Mouse (Mus musculus) left cerebral cortex, postnatal 14 days (tissue): ENCODE measurements around the gene Tpcn1. TPM values are rescaled to one million over a fixed set of nuclear protein-coding genes. Genes with fewer than 3 reads are reported as not detected.

Experiments used
- DNase-seq, 2 experiments: peaks; one replicate each; pipeline ENCODE4 v3.0.0; 2021 to 2022; ENCODE audit warnings: low spot score in 2 of 2, mixed read lengths in 1 of 2
- intact Hi-C: fragments of 180-260 bp; cut with DNase I; formaldehyde crosslinking; loops from one replicate; pipeline ENCODE4 v1.15.1; 2025
- total RNA-seq, 2 experiments: library from RNA; stranded (reverse); gene quantifications; 2 replicates each; pipeline ENCODE4 v1.2.3; 2021

Tpcn1 gene
- total RNA-seq, 2 experiments from 2014 or later: 47.7 to 50.0 TPM

DNA sequence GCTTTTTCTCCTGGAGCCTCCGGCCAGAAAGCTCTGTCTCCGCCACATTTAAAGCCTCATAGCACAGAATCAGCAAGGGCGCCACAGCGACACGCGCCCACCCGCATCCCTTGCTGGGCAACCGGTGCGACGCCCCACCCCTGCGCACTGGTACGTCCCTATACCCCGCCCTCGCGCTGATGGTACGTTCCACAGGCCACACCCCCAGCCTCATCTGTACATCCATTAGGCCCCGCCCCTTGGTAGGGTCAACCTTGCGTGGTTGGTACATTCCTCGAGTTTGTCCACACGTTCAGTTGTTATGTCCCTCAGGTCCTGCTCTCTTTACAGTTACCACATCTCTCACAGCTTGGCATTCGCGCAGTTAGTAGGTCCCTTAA is 24.0 kb upstream of the Tpcn1 start, which contains the start of the genes Rita1 and Ddx54:
TSS of gene Rita1 (minus strand) at position 148 of the 380 bp plus-strand sequence.
TSS of gene Ddx54 (plus strand) at position 298 of the 380 bp plus-strand sequence.
- DNase-seq: peak; percentile 98 to 99
- intact Hi-C loops: no loop called here

DNA sequence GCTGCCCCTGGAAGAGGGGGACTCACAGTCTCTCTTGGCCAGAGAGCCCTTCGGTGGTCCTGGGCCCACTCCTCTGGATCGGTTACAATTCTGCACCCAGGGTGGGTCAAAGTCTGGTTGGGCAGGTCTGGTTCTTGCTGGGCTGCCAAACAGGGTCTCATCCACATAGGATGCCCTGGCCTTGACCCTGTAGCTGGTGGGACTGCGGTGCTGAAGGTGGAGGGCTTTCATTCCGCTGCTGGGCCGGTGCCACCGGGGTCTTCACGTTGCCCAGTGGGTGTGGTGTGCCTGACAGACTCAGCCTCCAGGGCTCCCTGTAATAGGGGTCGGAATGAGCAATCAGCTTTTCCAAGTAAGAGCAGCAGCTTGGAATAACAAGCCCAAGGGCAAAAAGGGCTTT is 22.9 kb upstream of the Tpcn1 start:
- no peak for DNase-seq

DNA sequence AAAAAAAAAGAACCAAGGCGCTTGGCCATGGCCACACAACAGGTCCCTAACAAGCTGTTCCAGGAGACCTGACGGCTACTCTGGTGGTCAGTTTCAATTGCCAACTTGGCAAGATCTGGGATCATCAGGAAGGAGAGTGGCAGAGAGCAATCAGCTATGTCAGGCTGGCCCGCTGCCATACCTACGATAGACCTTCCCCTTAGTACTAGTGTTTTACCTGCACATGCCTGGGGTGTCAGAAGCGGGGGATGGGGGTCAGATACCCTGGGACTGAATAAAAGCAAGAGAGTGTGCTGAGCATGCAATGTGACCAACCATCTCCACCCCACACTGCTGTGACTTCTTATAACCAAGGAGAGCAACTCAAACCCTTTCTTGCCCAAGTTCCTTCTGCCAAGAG is 22.4 kb upstream of the Tpcn1 start:
- intact Hi-C loops: no loop called here
- DNase-seq: no peak

More for the DNA sequence above, 22.9 kb upstream of the Tpcn1 start:
- intact Hi-C loops: no loop called here

DNA sequence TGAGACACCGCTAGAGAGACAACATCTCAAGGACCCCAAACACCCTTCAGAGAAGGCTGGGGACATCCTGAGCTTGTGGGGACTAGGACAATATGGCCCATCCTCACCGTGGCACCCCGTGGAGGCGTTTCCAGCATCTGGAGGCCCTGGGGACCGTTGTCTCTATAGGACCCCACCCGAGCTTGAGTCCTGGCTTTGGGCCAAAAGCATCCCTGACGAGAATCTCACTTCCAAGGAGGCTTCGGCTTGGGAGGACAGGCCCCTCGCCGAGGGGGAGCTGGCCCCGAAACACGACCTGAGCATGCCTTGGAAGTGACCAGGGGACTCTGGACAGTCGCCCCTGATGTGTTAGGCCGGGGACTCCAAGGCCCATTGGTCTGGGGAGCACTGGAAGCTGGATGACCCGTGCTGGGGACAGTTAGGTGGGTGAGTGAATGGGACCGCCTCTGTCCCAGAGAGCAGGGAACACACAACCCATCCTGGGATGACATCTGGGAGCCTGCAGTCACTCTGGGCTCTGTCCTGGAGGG is 20.8 kb upstream of the Tpcn1 start:
- intact Hi-C loops: loop anchor here (10.0 kb wide), 1 partner anchor 455 kb away; no protein-coding TSS in a partner anchor
- no peak for DNase-seq

DNA sequence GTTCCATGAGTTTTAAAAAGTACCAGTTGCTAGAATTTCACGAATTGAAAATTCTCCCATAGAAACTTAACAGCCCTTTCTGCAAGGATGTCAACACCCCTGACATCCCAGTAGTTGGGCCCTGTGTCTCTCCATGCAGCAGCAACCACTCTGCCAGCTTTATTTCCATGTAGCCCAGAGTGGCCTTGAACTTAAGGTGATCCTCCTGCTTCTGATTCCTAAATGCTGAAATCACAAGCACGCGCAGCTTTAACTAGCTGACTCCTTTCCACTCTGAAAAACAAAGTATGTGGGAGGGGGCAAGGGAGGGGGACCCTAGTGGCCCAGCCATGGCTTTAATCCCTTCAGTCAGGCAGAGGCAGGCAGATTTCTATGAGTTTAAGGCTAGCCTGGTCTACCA is 18.9 kb upstream of the Tpcn1 start:
- DNase-seq: no peak
- intact Hi-C loops: loop anchor here (10.0 kb wide), 1 partner anchor 453 kb away; no protein-coding TSS in a partner anchor

DNA sequence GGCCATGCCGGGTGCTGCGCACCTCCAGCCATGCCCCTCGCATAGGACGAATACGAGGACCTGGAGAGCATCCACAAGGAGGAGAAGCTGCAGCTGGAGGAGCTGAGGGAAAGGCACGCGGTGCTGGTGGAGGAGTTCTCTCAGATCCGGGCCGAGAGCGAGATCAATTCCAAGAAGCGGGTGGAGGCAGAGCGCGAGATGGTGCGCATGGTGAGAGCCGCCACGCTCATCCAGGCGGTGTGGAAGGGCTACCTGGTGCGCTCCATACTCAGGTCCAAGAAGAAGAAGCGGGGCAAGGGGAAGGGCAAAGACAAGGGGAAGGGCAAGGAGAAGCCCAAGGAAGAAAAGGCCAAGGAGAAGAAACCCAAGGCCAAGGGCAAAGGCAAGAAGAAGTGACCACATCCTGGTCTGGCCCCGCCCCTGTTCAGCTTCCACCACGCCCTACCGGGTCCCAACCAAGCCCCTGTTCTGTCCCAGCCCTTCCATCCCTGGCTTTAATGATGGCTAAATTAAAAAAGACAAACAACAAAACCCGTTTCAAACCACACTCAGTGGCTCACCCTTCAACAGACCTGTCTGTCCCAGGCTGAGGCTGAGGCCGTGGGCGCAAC is 18.2 kb upstream of the Tpcn1 start:
- intact Hi-C loops: loop anchor here (10.0 kb wide), 1 partner anchor 452 kb away; no protein-coding TSS in a partner anchor
- DNase-seq: no peak

DNA sequence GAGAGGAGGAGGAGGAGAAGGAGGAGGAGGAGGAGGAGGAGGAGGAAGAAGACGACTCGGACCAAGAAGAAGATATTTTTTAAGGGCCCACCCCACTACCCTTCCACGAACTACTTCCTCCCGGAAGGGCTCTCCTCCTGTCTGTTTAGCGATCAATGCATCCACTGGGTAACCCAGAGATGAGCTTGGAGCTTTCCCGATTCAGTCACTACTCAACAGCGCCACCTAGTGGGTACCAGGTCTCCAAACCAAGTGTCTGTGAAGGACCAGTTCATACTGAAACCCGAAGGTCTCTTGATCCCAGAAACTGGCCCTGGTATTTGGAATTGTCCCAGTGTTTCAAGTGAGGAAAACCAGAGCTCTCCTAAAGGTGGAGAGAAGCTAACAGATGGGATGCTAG is 17.2 kb upstream of the Tpcn1 start:
- intact Hi-C loops: loop anchor here (1.0 to 10.0 kb wide), 2 partner anchors 100 to 451 kb away; no protein-coding TSS in a partner anchor
- DNase-seq: peak; percentile 93 to 94

DNA sequence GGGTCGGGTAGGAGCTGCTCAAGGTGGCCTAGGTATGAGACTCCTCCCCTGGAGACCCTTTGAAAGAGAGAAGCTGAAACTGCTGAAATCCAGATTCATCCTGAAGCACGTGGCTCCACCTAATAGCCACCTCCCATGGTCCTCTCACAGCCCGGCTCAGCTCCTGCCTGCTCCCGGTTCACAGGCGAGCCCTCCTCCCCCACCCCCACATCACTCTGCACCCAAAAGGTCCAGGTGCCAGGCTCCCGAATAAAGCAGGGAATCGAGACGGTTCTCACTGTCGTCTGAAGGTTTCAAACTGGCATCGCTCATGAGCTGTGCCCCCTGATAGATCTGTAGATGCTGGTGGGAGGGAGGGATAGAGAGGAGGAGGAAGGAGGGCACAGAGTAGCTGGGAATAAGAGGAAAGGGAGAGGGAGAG is 16.8 kb upstream of the Tpcn1 start:
- DNase-seq: no peak
- intact Hi-C loops: loop anchor here (1.0 to 10.0 kb wide), 2 partner anchors 100 to 450 kb away; no protein-coding TSS in a partner anchor

DNA sequence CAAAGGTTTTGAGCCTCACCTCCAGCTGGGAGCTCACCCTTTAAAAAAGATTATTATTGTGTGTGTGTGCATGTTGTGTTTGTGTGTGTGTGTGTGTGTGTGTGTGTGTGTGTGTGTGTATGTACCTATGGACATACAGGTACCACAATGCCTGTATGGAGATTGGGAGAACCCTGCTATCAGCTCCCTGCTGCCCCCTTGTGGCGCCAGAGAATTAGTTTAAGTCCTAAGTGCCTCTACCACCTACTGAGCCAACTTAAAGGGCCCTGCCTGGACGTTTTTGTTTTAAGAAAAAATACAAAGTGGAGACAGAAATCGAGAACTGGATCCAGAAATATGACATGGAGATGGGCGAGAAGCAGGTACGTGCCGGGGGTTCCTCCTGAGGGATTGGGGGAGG is 16.4 kb upstream of the Tpcn1 start:
- intact Hi-C loops: loop anchor here (1.0 to 10.0 kb wide), 3 partner anchors 83 to 450 kb away; no protein-coding TSS in a partner anchor
- peak; percentile 82 to 90 for DNase-seq

DNA sequence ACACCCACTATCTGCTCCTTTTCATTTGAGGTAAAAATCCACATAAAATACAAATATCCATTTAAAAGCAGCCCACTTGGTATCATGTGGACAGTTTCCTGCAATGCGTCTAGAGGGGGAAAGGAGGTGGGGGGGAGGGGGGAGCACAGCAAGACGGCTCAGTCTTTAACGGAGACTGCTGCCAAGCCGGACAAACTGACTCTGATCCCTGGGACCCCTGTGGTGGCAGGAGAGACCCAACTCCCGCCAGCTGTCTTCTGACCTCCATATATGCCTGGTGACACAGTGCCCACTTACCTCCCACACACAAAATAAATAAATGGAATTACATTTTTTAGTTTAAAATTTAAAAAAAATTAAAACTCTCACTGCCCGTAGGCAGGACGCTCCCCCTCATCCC is 15.0 kb upstream of the Tpcn1 start:
- no peak for DNase-seq

DNA sequence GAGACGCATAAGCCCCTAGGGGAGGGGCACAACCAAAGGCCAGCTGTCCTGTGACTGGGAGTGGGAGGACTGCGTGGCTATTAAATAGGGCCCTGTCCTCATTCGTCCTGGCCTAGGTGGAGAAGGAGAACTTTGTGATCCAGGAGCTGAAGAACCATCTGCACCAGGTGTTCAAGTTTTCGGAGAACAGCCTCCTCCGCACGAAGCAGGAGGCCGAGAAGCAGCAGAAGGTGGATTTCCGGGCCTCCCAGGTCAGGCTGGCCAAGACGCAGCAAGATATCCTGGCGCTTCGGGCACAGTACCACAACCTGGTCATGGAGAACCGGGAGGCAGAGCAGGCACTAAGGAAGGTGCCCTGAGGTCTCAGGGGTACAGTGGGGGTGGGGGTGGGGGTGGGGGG is 13.7 kb upstream of the Tpcn1 start:
- intact Hi-C loops: loop anchor here (5.0 to 10.0 kb wide), 2 partner anchors 80 to 447 kb away; no protein-coding TSS in a partner anchor
- DNase-seq: no peak

More for the DNA sequence above, 15.0 kb upstream of the Tpcn1 start:
- intact Hi-C loops: loop anchor here (5.0 to 10.0 kb wide), 2 partner anchors 81 to 449 kb away; no protein-coding TSS in a partner anchor

DNA sequence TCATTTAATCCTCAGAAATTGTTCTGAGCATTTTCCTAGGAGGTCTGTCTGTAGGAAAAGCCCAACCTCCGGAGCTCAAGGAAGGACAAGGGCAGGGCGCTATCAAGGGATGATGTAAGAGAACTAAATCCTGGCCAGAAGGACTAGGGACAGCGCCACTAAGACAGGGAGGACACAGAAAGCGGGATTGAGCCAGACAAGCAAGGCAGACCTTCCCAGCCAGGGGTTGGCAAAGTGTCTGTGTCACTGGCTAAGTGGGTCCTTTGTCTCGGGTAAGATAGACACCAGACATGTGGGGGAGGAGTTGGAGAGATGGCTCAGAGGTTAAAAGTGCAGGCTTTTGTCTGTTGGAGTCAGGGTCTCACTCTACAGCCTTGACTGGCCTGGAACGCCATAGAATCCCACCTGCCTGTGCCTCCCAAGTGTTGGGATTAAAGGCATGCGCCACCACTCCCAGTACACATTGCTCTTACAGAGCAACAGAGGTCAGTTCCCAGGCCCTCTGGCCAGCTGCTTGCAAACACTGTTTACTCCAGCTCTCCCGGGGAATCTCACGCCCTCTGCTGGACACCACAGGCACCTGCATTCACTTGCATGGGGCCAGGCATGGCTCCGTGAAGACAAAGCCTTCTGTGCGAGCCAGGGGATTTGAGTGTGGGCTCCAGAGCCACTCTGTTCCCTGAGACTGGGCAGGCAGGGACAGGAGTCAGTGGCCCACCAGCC is 12.6 kb upstream of the Tpcn1 start:
- intact Hi-C loops: loop anchor here (5.0 to 10.0 kb wide), 2 partner anchors 79 to 446 kb away; no protein-coding TSS in a partner anchor
- no peak for DNase-seq

DNA sequence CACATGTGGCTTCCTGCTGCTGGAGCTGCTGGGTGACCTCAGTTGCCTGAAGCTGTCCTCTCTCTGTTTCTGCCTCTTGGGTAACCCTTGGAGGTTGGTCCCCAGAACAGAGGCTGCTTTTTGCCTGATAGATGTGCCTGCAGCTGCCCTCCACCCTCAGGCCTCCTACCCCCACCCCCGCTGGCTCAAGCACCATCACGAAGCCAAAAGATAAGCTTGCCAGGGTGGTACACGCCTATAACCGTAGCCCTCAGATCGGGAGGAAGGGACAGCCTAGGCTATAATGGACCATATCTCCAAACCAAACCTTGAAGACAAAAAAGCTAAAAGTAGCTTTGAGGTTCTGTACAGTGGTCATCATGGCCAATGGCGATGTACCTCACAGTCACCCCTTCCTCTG is 11.2 kb upstream of the Tpcn1 start:
- intact Hi-C loops: loop anchor here (5.0 to 10.0 kb wide), 2 partner anchors 77 to 445 kb away; no protein-coding TSS in a partner anchor
- DNase-seq: no peak

DNA sequence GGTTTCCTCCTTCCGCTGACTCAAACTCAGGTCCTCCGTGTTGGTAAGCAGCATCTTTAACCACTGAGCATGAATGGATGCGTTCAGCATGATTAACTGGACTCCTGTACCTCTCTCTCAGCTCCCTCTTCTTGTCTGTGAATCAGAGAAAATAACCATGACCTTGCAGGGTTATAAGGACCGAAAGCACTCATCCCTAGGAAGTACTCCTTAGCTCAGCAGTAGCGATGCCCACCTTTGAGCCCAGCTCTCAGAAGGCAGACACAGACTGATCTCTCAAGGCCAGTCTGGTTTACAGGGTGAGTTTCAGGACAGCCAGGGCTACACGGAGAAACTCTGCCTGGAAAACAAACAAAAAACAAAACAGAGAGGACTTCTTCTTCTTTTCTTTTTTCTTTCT is 6.0 kb upstream of the Tpcn1 start:
- DNase-seq: no peak
- intact Hi-C loops: no loop called here

DNA sequence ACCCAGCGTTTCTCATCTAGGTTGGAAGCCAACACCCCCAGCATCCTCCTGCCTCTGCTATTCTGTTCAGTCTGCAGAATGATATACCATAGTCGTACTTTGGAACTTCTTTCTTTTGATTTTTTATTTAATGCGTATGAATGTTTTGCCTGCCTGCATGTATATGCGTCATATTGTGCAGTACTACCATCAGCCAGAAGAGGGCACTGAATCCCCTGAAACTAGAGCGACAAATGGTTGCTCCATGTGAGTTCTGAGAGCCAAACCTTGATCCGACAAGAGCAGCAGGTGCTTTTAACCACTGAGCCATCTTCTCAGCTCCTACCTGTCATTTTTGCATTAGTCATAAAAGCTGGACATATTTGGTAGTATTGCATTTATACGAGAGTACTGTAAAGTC is 3.7 kb upstream of the Tpcn1 start:
- peak in 1 of 2 experiments; percentile 64 for DNase-seq
- intact Hi-C loops: no loop called here

DNA sequence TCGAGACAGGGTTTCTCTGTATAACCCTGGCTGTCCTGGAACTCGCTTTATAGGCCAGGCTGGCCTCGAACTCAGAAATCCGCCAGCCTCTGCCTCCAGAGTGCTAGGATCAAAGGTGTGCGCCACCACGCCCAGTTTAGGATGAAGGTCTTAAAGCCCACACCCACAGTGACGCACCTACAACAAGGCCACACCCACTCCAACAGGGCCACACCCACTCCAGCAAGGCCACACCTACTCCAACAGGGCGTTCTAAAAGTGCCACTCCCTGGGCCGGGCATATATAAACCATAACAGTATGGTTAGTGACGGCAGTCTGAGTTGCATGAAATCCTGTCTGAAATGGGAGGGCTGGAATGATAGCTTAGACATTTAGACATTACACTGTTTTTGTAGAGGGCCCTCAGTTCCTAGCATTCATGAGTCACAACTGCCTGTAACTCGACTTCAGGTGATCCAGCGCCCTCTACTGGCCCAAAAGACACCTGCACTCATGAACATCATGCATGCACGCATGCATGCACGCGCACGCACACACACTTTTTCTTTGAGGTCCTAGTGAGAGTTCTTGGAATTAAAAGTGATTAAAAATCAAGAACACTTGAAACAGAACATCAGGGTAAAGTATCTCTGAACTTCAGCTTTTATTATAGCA is 2.0 kb upstream of the Tpcn1 start:
- peak in 1 of 2 experiments; percentile 54 for DNase-seq
- intact Hi-C loops: no loop called here

DNA sequence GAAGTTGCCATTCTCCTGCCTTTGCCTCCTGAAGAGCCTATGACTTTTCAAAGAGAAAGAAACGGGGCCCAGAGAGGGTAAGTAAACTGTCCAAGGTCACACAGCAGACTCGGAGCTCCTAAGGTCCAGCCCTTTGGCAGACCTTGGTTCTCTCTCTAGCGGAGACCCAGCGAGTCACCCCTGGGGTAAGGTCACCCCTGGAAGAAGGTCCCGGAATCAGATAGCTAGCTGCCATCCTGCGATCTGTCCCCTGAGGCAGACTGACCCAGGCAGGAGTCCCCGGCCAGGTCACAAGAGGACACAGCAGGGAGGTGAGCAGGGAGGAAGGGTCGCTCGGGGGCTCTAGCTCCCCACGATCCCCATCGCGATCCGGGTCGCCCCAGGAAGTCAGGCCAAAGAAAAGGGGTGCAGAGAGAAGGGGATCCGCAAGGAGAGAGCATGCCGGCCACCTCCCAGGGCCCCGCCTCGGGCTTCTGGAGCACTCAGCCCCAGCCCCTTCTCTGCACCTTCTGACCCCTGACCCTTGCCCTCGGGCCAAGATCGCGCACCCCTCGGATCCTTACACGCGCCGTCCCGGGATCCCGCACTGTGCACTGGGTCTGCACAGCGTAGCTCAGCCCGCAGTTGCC is 419 bp downstream of the Tpcn1 start:
- intact Hi-C loops: loop anchor here (5.0 kb wide), 1 partner anchor 86 kb away; the partner anchor contains the start of gene Plbd2
- DNase-seq: no peak

DNA sequence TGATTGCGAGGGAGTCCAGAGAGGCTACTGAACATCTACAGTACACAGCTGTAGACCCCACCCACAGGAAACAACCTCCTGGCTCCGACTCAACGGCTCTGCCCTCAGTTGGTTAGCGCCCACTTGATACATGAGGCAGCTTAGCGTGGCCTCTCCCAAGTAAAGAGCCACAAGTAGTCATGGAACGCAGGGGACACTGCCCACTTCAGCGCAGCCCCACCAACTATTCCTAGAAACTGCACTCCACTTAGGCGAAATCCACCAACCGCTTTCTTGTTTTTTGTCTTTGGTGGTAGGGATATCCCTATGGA is 902 bp downstream of the Tpcn1 start:
- no peak for DNase-seq
- intact Hi-C loops: loop anchor here (5.0 kb wide), 1 partner anchor 85 kb away; the partner anchor contains the start of gene Plbd2
